Mouse (Mus musculus) heart, adult 2 months (tissue): ENCODE data around the gene Ash1l.

Source experiments
- CTCF ChIP-seq: fragments of 200-600 bp; IDR thresholded peaks from 2 replicates; pipeline ENCODE4 v1.8.1; 2022; ENCODE audit warnings: antibody characterized with exemption, mild to moderate bottlenecking, moderate library complexity
- EP300 ChIP-seq: fragments of 200-500 bp; IDR thresholded peaks from 2 replicates; pipeline ENCODE4 v1.6.1; 2011; ENCODE audit warnings: low read depth, low read length, control low read depth; ENCODE audit not compliant: insufficient read depth
- POLR2A ChIP-seq: fragments of 200-500 bp; IDR thresholded peaks from 2 replicates; pipeline ENCODE4 v1.6.1; 2011; ENCODE audit warnings: mild to moderate bottlenecking, low read depth, low read length, control low read depth; ENCODE audit not compliant: insufficient read depth

DNA sequence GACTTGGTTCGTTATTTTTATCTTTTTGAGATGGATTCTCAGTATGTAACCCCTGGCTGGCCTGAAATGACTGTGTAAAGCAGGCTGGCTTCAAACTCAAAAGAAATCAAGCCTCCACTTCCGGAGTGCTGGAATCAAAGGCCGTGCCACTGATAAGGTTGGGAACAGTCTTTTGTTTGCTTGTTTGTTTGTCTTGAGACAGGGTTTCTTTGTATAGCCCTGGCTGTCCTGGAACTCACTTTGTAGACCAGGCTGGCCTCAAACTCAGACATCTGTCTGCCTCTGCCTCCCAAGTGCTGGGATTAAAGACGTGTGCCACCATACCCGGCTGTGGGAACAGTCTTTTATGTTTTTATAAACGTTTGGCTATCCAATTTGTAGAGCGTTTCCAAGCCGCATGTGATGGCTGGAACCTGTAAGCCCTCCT lies 36.0 kb upstream of the Ash1l start:
- TF ChIP-seq EP300 (no peak), POLR2A (no peak), CTCF (no peak)
